Mouse (Mus musculus): ENCODE results near the gene Rab43.
"Not testable (repeated sequence)": the region's sequence is repeated elsewhere in the genome, so short reads cannot be mapped to it uniquely, and the experiment has no call there.

Rab43 gene

GRCm38 (mm10) chr6:87780546-87781301, 31.2 kb downstream of the Rab43 start:
- DNase-seq, result no peak

- no peak for DNase-seq
Measured at GRCm38 (mm10) chr6:87779174-87780165, 32.5 kb downstream of the Rab43 start.

- no peak for DNase-seq
Measured at GRCm38 (mm10) chr6:87778294-87779173, 33.4 kb downstream of the Rab43 start.

- no peak for DNase-seq
Measured at GRCm38 (mm10) chr6:87777842-87778241, 34.1 kb downstream of the Rab43 start, which contains the start of gene Gp9. Gene Gp9, plus strand, starts transcription at chr6:87778072.

- DNase-seq, result no peak
Measured at GRCm38 (mm10) chr6:87776663-87777062, 35.3 kb downstream of the Rab43 start.

GRCm38 (mm10) chr6:87775588-87776245, 36.2 kb downstream of the Rab43 start:
- no peak for DNase-seq

- DNase-seq, result no peak
Measured at GRCm38 (mm10) chr6:87774909-87775308, 37.1 kb downstream of the Rab43 start.

- no peak for DNase-seq
Measured at GRCm38 (mm10) chr6:87774466-87774865, 37.5 kb downstream of the Rab43 start.

- DNase-seq, result no peak
Measured at GRCm38 (mm10) chr6:87770626-87771025, 41.3 kb downstream of the Rab43 start.

- DNase-seq, result not testable (repeated sequence)
Measured at GRCm38 (mm10) chr6:87764296-87764695, 47.7 kb downstream of the Rab43 start.

GRCm38 (mm10) chr6:87763376-87764280, 48.3 kb downstream of the Rab43 start:
- DNase-seq, result no peak

GRCm38 (mm10) chr6:87762161-87762560, 49.8 kb downstream of the Rab43 start:
- no peak for DNase-seq

GRCm38 (mm10) chr6:87759850-87760249, 52.1 kb downstream of the Rab43 start:
- peak; percentile 28 for DNase-seq

- peak; percentile 10 for DNase-seq
Measured at GRCm38 (mm10) chr6:87759404-87759803, 52.6 kb downstream of the Rab43 start.

GRCm38 (mm10) chr6:87756896-87757295, 55.1 kb downstream of the Rab43 start:
- DNase-seq, result no peak

GRCm38 (mm10) chr6:87755196-87755595, 56.8 kb downstream of the Rab43 start:
- DNase-seq, result no peak

GRCm38 (mm10) chr6:87751574-87751973, 60.4 kb downstream of the Rab43 start:
- no peak for DNase-seq

GRCm38 (mm10) chr6:87750184-87750910, 61.6 kb downstream of the Rab43 start:
- DNase-seq, result no peak

- DNase-seq, result no peak
Measured at GRCm38 (mm10) chr6:87748531-87748930, 63.4 kb downstream of the Rab43 start.

- DNase-seq, result no peak
Measured at GRCm38 (mm10) chr6:87748078-87748477, 63.9 kb downstream of the Rab43 start.

Measured in kidney, adult 11 months (tissue).